Mouse (Mus musculus) heart, embryonic 14.5 days (tissue): ENCODE data around the gene AL607142.1. TPM values are rescaled to one million over a fixed set of nuclear protein-coding genes. Genes with fewer than 3 reads are reported as not detected.

Source experiments
- ATAC-seq: fragments of 200-750 bp; cut with Nextera tagmentation; 2 replicates; pipeline ENCODE4 v1.8.0; 2017; ENCODE audit warnings: low read depth, moderate TSS enrichment; ENCODE audit not compliant: insufficient number of reproducible peaks, insufficient read depth, low FRiP score
- H3K27ac ChIP-seq, 2 experiments: fragments of 200-500 bp in 1 of 2; fragments of 300-500 bp in 1 of 2; sonication (generic) in 1 of 2; replicated peaks in 1 of 2; 2 replicates each; pipeline ENCODE4 v1.5.1; 2012 to 2014; ENCODE audit warnings: low read depth in 2 of 2, low read length in 2 of 2, control low read depth in 1 of 2, mild to moderate bottlenecking in 1 of 2, mixed read lengths in 1 of 2; ENCODE audit not compliant: control insufficient read depth in 1 of 2, insufficient read depth in 1 of 2
- H3K27me3 ChIP-seq: fragments of 300-500 bp; sonication (generic); 2 replicates; pipeline ENCODE4 v1.6.1; 2014; ENCODE audit warnings: mild to moderate bottlenecking, low read length, control low read depth; ENCODE audit not compliant: control insufficient read depth, insufficient read depth
- H3K36me3 ChIP-seq: fragments of 300-500 bp; sonication (generic); 2 replicates; pipeline ENCODE4 v1.6.1; 2014; ENCODE audit warnings: mild to moderate bottlenecking, control low read depth, low read length, mixed read lengths; ENCODE audit not compliant: control insufficient read depth, insufficient read depth
- H3K4me1 ChIP-seq, 2 experiments: fragments of 200-500 bp in 1 of 2; fragments of 300-500 bp in 1 of 2; sonication (generic) in 1 of 2; 2 replicates each; pipeline ENCODE4 v1.6.1; 2012 to 2014; ENCODE audit warnings: low read length in 2 of 2, control low read depth in 1 of 2, mixed read lengths in 1 of 2; ENCODE audit not compliant: control insufficient read depth in 2 of 2, insufficient read depth in 2 of 2
- H3K4me2 ChIP-seq: fragments of 300-500 bp; sonication (generic); 2 replicates; pipeline ENCODE4 v1.6.1; 2014; ENCODE audit warnings: mild to moderate bottlenecking, low read length
- H3K4me3 ChIP-seq, 2 experiments: fragments of 200-500 bp in 1 of 2; fragments of 300-500 bp in 1 of 2; sonication (generic) in 1 of 2; 2 replicates each; pipeline ENCODE4 v1.5.1; 2012 to 2014; ENCODE audit warnings: low read length in 2 of 2, mild to moderate bottlenecking in 2 of 2, control low read depth in 1 of 2, low read depth in 1 of 2, moderate library complexity in 1 of 2; ENCODE audit not compliant: control insufficient read depth in 1 of 2, insufficient read depth in 1 of 2
- H3K9ac ChIP-seq: fragments of 300-500 bp; sonication (generic); 2 replicates; pipeline ENCODE4 v1.6.1; 2014; ENCODE audit warnings: mild to moderate bottlenecking, low read length
- H3K9me3 ChIP-seq: fragments of 300-500 bp; sonication (generic); 2 replicates; pipeline ENCODE4 v1.6.1; 2016; ENCODE audit warnings: low read length, control low read depth; ENCODE audit not compliant: control insufficient read depth
- WGBS: fragments of 180-500 bp; shearing (Covaris S2); extraction: QIAGEN DNeasy Blood & Tissue Kit; methylation state at CpG from one replicate; pipeline ENCODE4 v1.1.7; 2014; 5-methylcytosine and 5-hydroxymethylcytosine counted together
- polyA plus RNA-seq: library from polyadenylated mRNA; unstranded; fragments of >200 nt; fragmentation: Nextera tagmentation; extraction: Ambion mirVana; gene quantifications from 2 replicates; pipeline ENCODE4 v1.2.1, GENCODE M21; 2014

The AL607142.1 gene
- polyA plus RNA-seq, 1 experiment from 2014 or later: not detected

DNA sequence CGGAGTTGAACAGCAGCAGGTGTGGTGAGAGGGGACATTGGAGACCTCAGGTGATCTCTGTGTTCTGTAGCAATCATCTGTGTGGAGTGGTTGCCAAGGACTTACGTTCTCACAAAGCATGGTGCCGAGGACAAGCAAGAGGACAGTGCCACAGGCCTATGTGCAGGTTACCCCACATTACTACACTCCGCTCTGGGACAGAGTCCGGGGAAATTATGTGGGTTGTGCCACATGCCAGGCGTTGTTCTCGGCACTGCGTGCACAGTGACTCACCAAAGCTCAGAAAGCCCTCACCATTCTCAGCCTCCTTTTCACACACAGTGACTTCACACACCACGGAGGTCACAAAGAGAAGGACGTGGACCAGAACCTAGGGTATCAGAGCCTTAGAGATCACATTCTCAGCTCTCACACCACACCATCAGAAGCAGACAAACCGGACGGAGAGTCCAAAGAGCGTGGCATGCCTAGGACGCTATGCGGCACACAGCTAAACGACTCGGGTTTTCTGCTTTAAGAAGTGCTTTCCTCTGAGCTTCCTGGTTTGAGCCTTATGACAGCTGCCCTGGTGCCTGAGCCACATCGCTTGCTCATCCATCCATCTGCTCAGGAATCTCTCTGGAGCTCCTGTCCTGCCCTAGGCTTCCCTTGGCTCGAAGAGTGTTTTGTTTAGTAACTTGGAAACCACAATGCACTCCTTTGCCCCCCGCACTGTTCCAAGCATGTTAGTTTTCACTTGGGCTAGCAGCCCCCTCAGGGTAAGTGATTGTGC, 1.3 kb upstream of the AL607142.1 start:
- Histone ChIP-seq H3K4me3 (no peak overlapping the region), H3K4me2 (no peak overlapping the region), H3K27ac (no peak overlapping the region), H3K9me3 (no peaks in the 10 kb centered on the region), H3K36me3 (no peaks in the 10 kb centered on the region), H3K4me1 (peaks cover 0 to 7% of the 10 kb centered on the region in 2 experiments; a peak in 2 of 4 replicates), H3K9ac (no peak overlapping the region), H3K27me3 (0 out of 2 replicates have a peak, but pooled peaks cover 3% of the 10 kb centered on the region)
- no peak for ATAC-seq
- 86% methylated on average over 20 of the region's 20 CpGs for WGBS

DNA sequence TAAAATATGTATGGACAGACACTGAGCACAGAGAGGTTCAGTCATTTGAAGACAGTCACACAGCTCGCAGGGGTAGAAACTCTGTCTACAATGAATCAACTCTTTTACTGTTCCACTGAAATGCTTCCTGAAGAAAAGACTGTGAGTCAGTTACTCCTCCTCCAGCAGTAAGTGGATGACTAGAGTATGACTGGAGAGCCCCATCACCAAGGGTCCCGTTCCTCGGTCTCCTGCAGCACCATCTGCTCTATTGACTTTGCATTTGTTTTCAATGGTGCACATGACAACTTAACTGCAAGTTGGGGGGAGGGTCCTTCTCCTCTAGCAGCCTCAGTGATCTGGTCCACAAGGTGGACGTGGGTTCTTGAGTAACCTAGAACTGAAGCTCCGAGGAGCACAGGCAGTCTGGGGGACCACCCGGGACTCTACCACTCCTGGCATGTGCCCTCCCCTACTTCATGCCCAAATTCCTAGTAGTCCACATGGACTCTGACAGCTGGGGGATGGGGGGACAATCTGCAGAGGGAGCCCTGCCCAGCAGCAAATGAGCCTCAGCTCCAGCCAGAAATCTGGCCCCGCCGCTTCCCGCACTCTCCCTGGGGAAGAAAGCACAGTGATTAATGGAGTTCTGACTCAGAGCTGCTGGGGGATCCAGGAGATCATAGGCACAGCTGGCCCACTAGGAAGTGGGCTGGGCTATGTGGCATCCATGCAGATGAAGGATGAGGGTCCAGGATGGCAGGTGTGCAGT, 2.2 kb downstream of the AL607142.1 start:
- Histone ChIP-seq H3K4me3 (no peak overlapping the region), H3K36me3 (no peaks in the 10 kb centered on the region), H3K9me3 (no peaks in the 10 kb centered on the region), H3K4me1 (peaks cover 19 to 23% of the 10 kb centered on the region in 2 experiments), H3K27ac (no peak overlapping the region), H3K27me3 (no peaks in the 10 kb centered on the region), H3K4me2 (no peak overlapping the region), H3K9ac (no peak overlapping the region)
- 84% methylated on average over 9 of the region's 9 CpGs for WGBS
- ATAC-seq: no peak

DNA sequence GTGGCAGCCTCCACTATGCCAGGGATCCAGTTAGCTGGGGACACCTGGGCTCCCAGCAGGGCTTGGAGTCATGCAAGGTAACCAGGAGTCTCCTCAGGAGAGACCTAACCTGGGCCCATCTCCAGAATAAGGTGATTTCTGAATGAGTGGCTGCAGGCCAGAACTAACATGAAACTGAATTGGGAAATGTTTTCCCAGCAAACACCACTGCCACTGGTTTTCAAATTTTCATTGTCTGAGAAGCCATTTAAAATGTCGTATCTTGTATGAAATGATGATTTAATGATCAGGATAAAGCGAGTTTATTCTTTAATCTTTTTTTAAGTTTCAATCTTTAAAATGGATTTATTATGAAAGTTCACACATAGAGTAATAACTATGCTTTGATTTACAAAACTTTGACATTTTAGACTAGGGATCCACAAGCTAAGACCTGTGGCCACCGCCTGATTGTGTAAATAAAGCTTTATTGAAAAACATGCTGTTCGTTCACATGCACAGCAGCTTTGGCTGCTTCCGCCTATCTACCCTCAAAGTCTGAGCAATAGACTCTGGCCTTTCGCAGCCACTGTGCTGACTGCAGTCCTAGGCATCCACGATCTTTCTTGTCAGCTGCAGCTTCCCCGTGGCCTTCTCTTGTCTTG, 2.9 kb downstream of the AL607142.1 start:
- no peaks in the 10 kb centered on the region for H3K27me3 ChIP-seq
- no peak overlapping the region for H3K4me2 ChIP-seq
- no peaks in the 10 kb centered on the region for H3K36me3 ChIP-seq
- H3K9me3 ChIP-seq: no peaks in the 10 kb centered on the region
- no peak overlapping the region for H3K4me3 ChIP-seq
- no peak overlapping the region for H3K27ac ChIP-seq
- 88% methylated on average over 8 of the region's 8 CpGs for WGBS
- H3K9ac ChIP-seq: no peak overlapping the region
- no peak for ATAC-seq
- H3K4me1 ChIP-seq: peaks cover 19 to 23% of the 10 kb centered on the region in 2 experiments

DNA sequence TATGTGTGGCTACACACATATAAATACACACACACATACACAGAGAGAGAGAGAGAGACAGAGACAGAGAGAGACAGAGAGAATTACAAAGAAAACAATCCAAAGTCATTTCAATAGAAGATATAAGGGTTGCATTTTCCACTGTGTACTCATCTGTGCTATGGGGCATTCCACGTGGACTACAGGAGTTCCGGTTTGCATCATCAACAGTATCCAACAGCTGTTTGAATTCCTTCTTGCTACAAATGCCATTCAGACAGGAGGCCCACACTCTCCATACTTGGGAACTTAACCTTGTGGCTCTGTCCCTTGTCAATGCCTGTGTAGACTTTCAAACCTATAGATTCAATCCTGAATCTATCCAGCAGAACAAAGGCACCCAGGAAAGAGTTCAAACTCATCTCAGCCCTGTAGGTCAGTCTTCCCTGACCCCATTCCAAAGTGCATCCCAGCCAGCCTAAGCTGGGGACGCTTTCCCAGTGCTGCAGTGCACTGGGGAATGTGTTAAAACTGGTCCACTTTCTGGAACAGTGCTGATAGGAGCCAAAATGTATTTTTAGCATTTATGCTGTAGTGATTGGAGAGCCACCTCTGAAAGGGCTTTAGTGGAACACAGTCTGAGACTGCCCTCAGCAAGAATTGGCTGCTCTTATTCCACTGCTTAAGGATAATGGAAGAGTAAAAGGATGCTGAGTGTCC, 4.2 kb downstream of the AL607142.1 start:
- H3K27me3 ChIP-seq: no peaks in the 10 kb centered on the region
- H3K9ac ChIP-seq: no peak overlapping the region
- H3K4me3 ChIP-seq: no peak overlapping the region
- H3K9me3 ChIP-seq: no peaks in the 10 kb centered on the region
- no peak overlapping the region for H3K4me2 ChIP-seq
- WGBS: 45% methylated on average over 3 of the region's 3 CpGs
- peak overlapping the region; percentile 67 to 79 for H3K27ac ChIP-seq
- H3K4me1 ChIP-seq: peaks cover 19 to 23% of the 10 kb centered on the region in 2 experiments
- 0 out of 2 replicates have a peak, but pooled peaks have one; percentile 42 for ATAC-seq
- no peaks in the 10 kb centered on the region for H3K36me3 ChIP-seq

DNA sequence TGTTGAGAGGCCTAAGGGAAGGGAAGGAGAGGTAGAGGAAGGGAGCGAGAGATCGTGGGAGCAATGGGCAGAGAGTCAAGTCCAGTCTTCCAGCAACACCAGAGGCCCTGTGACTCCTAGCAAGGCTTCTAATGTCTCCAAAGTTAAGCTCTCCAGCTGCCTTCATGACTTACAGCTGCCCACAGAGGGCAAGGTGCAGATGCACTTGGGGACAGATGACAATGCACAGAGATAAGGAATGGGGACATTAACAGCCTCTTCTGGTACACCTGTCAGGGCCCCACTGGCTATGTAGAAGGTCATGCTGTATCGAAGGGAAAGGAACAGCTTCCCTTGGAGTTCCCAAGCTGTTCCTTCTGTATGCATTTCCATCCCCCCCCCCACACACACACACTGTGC, 4.8 kb downstream of the AL607142.1 start:
- H3K36me3 ChIP-seq: no peaks in the 10 kb centered on the region
- 63% methylated on average over 3 of the region's 3 CpGs for WGBS
- H3K27me3 ChIP-seq: no peaks in the 10 kb centered on the region
- no peaks in the 10 kb centered on the region for H3K9me3 ChIP-seq
- no peak overlapping the region for H3K4me2 ChIP-seq
- ATAC-seq: no peak
- peak overlapping the region; percentile 67 to 79 for H3K27ac ChIP-seq
- no peak overlapping the region for H3K4me3 ChIP-seq
- H3K4me1 ChIP-seq: peaks cover 19 to 23% of the 10 kb centered on the region in 2 experiments
- H3K9ac ChIP-seq: no peak overlapping the region

DNA sequence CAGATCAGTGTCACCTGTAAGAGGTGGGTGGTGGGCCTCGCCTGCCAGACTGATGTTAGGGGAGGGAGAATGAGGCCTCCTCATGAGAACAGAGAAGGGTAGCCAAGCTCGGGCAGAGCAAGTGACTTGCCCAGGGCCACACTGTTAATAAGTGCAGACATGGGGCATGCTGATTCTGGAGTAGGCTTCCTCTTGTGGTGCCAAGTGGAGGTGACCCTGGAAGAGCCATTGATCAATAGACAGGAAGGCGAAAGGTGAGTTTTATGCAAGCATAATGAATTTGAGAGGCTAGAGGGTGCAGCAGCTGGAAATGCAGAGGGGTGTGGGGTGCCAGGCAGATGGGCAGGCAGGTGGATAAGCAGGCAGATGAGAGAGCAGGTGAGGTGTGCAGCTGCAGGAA, 6.6 kb downstream of the AL607142.1 start:
- 75% methylated on average over 3 of the region's 3 CpGs for WGBS
- no peaks in the 10 kb centered on the region for H3K9me3 ChIP-seq
- H3K4me2 ChIP-seq: no peak overlapping the region
- no peak overlapping the region for H3K4me3 ChIP-seq
- H3K36me3 ChIP-seq: no peaks in the 10 kb centered on the region
- ATAC-seq: no peak
- H3K4me1 ChIP-seq: peaks cover 16 to 26% of the 10 kb centered on the region in 2 experiments
- H3K27ac ChIP-seq: no peak overlapping the region
- no peaks in the 10 kb centered on the region for H3K27me3 ChIP-seq
- H3K9ac ChIP-seq: no peak overlapping the region

DNA sequence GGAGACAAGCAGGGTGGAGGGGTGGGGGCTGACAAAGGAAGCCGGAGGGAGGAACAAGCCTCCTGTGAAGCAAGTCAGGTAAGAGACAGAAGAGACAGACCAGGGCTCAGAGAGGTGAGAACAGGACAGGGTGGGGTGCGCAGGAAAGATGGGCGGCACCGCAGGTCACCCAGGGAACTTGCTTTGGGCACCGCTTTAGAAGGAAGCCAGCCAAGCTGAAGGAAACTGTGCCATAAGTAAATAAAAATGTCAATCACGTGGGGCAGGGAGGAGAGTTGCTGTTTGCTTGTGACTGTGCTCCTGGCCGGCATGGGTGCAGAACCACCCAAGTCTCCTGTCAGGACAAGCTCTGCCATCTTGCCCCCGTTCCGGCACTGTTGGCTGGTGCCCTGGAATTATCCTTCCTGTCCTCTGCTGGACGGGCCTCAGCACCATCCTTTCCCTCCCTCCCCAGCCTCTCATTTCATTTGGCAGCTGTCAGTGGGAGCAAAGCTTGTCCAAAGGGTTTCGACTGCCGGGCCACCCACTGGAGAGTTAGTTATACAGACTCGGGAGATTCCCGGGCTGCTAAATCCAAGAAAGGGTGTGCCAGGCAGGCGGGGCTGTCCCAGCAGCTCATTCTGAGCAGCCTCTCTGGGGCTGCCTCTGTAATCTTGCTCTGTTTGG, 7.2 kb downstream of the AL607142.1 start:
- Histone ChIP-seq H3K27me3 (no peaks in the 10 kb centered on the region), H3K4me2 (no peak overlapping the region), H3K9me3 (no peaks in the 10 kb centered on the region), H3K4me1 (peaks cover 16 to 26% of the 10 kb centered on the region in 2 experiments), H3K27ac (no peak overlapping the region), H3K9ac (no peak overlapping the region), H3K36me3 (no peaks in the 10 kb centered on the region), H3K4me3 (no peak overlapping the region)
- no peak for ATAC-seq
- 69% methylated on average over 15 of the region's 15 CpGs for WGBS
